Mouse (Mus musculus): ENCODE measurements around the gene Podxl2.

- TF ChIP-seq EP300 (IDR thresholded peaks at IDR 0.05; ENCODE audit: low read depth) (no peak), CTCF (IDR thresholded peaks at IDR 0.05; ENCODE audit: low read depth) (peak; percentile 95)
Observed at GRCm38 (mm10) chr6:88893559-88893958, 18.7 kb upstream of the Podxl2 start.

Measured in liver, postnatal 0 days (tissue).